Mouse (Mus musculus): Measurements from ENCODE around the gene Vmn2r104.

Gene Vmn2r104

GRCm38 (mm10) chr17:20048236-20048635, at the start of gene Vmn2r104:
Gene Vmn2r104, minus strand, starts transcription at chr17:20048336.
- DNase-seq (ENCODE audit: extremely low spot score): no peak

GRCm38 (mm10) chr17:20074090-20074489, 26.0 kb upstream of the Vmn2r104 start:
- DNase-seq (ENCODE audit: extremely low spot score): no peak

- no peak for DNase-seq (ENCODE audit: extremely low spot score)
Measured at GRCm38 (mm10) chr17:20071656-20072396, 23.7 kb upstream of the Vmn2r104 start.
